Mouse (Mus musculus): ENCODE results near the gene Palmd. TPM values are rescaled to one million over a fixed set of nuclear protein-coding genes. Genes with fewer than 3 reads are reported as not detected.

Palmd gene
- total RNA-seq (2023): not detected

DNA sequence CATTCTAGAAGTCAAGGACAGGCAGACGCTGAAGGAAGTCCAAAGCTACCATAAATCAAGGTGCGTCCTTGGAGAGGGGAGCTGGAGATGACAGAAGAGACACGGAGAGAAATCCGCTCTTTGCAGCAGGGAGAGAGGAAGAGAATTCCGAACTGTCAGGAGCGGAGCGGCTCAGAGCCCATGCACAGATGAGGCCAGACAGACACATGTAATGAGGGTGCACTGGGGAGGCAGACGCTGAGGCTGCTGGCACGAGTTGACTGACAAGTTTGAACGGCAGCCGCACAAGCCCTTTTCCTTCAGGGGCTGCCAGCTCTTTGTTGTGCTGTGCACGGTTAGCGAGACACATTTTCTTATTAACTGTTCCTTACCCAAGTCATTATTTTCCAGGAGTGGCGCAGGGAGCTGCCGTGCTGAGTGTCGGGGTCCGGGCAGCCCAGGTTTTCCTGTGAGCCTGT, at the start of gene Palmd:
Palmd (minus strand) TSS at position 448 of the 458 bp plus-strand sequence.

DNA sequence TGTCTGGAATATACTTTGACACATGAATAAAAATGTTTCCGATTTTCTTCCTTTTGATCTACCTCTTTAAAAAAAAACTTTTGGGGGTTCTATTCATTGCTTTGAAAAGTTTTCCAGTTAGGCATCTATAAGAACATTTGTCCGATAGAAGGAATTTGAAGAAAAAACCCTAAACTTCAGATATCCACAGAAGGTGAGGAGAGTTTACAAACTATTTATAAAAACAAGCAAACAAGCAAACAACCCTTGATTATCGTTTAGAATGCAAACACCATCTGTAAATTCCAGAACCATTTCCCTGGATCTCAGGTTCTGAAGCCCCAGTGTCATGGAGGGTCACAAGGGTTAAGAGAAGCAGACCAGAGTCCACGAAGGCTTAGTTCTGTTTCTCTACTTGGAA, 820 bp downstream of the Palmd start, which contains the start of gene 4930455H04Rik:
4930455H04Rik (plus strand) TSS at position 301 of the 400 bp plus-strand sequence.

Other genes starting within 250 kb of the Palmd start
- gene Agl, start 160.8 kb downstream of the Palmd start, total RNA-seq (2023): 10 to 100 TPM; 13.4 to 19.5 TPM
- 1 to 10 TPM; 4.8 to 5.3 TPM for gene Frrs1, start 109.5 kb downstream of the Palmd start, total RNA-seq (2023)
- not detected for gene 4930455H04Rik, start 720 bp downstream of the Palmd start, total RNA-seq (2023)

Data from B cell, adult 67 days (primary cell).